Mouse (Mus musculus): ENCODE results near the gene Mgat4d.
"Not testable (repeated sequence)": the region's sequence is repeated elsewhere in the genome, so short reads cannot be mapped to it uniquely, and the experiment has no call there.

Mgat4d gene

DNA sequence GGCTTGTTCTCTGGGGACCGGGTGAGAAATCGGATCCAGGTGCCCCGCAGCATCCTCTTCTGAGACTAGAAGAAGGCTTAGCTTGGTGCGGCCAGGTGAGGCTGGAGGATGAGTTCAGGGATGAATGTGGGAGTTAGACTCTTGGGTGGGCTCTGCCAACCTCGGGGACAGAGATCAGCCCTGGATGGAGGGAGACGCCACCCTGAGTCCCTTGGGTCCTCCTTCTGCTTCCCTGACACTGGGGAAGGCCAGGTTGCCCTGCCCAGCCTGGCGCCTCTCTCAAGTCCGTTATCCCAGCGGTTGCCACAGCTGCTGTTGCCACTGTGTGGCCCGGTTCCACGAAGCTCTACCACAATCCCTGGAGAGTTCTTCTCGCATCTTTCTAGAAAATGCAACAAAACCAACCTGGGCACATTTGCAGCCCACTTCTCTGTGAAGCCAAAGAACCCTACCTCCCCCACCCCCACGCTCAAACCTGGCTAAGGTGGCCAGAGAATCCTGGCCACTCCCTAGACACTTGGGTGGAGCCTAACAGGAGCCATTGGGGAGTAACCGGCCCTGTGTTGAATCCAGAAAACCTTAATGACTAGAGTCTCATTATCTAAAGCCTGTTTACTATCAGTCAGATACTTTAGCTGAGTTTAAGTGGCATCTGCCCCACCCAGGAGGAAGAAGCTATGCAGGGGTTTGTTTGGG is 41.9 kb downstream of the Mgat4d start:
- DNase-seq (ENCODE audit: low spot score in 2 of 2): no peak

DNA sequence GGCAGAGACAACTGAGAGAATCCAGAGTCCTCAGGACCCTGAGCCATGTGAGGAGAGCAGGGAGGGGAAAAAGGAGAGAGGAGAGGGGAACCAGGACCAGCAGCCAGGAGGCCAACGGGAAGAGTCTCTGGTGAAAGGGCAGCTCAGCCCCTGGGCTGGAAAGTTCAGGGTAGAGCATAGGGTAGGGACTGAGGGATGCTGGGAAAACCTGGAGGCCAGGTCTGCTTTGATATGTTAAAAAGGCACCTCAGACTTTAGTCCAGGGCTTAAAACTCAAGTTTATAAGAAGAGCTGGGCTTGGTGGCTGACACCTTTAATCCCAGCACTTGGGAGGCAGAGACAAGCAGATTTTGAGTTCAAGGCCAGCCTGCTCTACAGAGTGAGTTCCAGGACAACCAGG is 44.2 kb downstream of the Mgat4d start:
- DNase-seq (ENCODE audit: low spot score in 2 of 2): no peak

DNA sequence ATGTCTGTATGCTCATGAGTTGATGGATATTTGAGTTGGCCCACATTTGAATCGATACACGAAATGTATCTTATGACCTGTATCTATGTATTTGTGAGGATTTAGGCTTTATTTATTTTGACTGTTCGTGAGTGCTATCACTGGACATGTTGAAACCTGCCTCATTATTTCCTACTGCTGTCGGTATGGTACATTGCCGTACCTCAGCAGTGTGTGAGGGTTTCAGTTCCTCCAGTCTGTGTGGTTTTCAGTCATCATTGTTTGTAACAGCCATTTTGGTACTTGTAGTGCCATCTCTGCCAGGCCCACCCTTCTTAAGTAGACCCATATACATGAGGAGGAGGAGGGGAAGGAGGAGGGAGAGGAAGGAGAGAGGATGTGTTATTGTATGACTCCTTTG is 46.1 kb downstream of the Mgat4d start:
- DNase-seq (ENCODE audit: low spot score in 2 of 2): no peak

DNA sequence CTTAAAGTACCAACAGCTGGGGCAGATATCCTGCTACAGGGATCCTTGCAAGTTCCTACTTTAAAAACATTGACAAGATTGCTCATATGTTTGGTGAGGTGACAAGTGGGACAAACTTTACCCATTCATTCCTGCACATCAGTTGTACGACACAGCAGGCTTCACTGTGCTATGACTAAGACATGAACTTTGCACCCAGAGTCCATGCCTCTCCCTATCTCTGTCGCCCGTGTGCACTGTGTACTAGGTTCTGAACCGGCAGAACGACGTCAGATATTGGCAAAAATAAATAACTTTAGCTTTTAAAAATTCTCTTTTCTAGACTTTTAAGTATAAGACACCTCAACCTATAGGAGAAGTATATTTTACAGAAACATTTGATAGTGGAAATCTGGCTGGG is 48.4 kb downstream of the Mgat4d start:
- DNase-seq (ENCODE audit: low spot score in 2 of 2): no peak

DNA sequence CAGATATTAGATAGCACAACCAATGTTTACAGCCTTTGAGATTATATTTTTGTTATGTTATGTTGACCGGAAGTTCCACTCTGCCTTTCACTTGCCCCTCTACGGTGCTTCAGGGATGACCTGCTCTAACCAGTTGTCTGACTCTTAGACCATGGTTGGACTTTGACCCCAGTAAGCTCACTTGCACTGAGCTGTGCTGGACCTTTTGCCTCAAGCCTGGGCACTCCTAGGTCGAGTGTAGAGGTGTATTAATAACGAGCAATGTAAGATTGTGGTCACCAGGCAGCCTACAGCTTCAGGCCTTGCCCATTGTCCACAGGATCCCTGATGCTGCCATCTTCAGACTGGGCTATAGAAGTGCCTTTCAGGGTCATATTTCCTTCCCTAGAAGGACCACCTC is 49.5 kb downstream of the Mgat4d start:
- DNase-seq (ENCODE audit: low spot score in 2 of 2): no peak

DNA sequence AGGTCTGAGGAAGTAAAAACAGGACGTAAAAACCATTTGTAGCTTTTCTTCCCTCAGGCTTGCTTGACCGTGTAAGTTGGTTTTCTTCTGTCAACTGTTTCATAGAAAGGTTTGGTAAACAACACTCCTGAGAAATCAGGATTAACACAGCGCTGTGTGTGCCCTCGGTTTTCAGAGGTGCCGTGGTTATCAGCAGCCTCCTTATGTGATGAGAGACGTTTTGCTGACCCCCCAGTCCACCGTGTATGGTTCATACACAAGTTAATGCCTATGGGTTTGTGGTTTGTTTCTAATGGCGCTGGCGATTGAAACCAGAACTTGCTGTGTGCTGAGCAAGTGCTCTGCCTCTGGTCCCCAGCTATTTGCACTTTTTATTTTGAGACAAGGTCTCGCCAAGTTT is 57.3 kb downstream of the Mgat4d start:
- DNase-seq (ENCODE audit: low spot score in 2 of 2): no peak

DNA sequence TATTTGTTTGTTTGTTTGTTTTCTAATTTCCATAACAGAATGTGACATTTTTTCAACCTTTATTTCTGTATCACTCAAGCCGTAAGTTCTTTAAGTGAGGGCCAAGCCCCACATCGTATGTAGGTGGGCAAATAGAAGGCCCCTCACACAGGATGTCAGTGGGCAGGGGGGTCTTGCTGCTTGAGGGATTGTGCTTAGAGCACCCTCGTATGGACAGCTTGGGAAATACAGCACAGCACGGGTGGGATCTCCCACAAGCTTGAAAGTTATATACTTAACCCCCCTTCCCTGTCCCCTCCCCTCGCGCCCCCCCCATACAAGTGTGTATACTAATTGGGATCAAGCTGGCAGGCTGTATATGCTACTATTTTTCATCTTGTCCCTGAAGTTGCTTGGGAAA is 58.6 kb downstream of the Mgat4d start:
- no peak for DNase-seq (ENCODE audit: low spot score in 2 of 2)

DNA sequence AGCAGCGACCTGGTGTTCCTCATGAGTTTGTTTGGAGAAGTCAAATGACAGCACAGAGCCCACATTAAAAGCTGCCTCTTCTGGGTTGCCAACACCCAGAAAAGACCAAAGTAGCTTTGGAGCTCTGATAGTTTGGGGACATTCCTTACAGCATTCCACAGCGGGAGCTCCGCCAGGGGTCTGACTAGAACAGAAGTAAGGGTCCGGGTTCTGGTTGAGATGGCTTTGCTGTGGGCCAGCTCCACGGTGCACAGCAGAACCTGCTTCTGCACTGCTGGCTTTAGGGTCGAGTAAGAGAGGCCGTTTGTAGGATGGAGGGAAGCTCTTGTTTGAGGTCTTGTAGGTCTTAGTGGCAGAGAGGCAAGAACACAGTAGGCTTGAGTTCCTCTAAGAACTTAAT is 60.2 kb downstream of the Mgat4d start:
- DNase-seq (ENCODE audit: low spot score in 2 of 2): no peak

DNA sequence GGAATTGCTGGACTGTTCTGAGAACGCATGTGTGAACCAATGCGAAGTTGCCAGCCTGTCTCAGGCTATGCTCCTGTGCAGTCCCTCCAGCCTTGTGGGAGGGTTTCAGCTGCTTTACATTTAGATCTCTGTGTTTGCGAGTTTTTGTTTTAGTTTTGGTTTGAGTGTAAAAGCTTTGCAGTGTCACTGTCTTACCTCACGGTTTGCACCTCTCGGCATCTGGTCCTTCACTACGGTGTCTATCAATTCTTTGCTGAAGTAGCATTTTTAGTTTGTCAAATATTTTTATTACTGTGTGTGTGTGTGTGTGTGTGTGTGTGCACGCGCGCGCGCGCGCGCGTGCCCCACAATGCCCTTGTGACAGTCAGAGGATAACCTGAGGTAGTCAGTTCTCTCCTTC is 68.6 kb downstream of the Mgat4d start:
- DNase-seq (ENCODE audit: low spot score in 2 of 2): no peak

DNA sequence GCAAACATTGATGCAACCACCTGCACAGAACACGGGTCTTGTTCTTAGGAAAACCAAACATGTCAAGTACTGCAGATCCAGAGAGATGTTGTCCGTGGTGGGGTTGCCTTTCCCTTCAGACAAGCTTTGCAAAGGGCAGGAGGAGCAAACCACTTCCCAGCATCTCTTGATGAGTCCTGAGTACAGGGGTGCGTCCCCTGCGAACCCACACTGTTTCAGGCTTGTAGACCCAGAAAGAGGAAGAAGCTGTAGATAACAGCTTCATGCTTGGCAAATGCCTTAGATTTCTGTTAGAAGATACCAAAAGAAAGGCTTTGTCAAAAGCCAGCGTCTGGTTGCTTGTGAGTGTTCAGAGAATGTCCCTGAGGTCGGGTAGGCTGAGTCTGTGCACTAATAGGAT is 69.7 kb downstream of the Mgat4d start:
- no peak for DNase-seq (ENCODE audit: low spot score in 2 of 2)

DNA sequence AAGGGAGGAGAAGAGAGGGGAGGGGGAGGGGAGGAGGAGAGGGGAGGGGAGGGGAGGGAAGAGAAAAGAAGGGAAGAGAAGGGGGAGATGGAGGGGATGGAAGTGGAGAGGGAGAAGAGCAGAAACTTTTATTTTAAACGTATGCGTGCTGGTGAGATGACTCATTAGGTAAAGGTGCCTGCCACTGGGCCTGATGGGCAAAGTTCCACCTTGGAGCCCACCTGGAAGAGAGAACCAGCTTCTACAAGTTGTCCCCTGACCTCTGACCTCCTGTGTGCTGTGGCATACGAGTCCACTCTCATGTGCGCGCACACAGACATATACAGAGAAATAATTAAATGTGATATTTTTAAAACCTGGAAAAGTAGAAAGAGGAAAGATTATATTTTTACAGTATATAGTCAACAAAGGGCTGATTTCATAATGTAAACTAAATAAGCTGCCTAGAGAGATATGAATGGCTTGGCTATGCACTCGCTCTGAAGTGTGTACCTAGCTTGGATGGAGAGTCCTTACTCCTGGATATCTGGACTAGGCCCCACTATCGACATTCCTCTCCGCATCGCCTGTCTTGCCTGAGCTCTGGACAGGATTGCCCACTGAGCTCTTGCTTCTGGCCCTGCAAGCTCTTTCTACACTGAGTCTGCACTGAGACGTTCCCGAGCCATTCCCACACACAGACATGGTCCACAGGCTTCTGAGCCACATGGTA is 70.7 kb downstream of the Mgat4d start:
- no peak for DNase-seq (ENCODE audit: low spot score in 2 of 2)

DNA sequence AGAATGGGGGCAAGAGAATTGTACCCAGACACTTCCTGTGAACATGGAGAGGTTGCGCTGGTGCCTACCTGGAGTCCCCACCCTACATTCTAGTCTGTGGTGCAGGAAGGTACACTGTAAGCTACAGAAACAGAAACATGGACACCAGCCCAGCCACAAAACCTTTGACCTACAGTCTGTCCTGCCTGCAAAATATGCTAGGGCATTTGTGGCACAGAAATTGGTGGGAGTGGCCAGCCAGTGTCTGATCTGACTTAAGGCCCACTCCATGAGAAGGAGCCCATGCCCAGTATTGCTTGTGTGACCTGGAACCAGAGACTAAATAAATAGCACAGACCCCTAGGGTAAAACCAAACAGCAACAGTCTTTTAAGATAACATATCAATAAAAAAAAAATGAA is 73.1 kb downstream of the Mgat4d start:
- no peak for DNase-seq (ENCODE audit: low spot score in 2 of 2)

DNA sequence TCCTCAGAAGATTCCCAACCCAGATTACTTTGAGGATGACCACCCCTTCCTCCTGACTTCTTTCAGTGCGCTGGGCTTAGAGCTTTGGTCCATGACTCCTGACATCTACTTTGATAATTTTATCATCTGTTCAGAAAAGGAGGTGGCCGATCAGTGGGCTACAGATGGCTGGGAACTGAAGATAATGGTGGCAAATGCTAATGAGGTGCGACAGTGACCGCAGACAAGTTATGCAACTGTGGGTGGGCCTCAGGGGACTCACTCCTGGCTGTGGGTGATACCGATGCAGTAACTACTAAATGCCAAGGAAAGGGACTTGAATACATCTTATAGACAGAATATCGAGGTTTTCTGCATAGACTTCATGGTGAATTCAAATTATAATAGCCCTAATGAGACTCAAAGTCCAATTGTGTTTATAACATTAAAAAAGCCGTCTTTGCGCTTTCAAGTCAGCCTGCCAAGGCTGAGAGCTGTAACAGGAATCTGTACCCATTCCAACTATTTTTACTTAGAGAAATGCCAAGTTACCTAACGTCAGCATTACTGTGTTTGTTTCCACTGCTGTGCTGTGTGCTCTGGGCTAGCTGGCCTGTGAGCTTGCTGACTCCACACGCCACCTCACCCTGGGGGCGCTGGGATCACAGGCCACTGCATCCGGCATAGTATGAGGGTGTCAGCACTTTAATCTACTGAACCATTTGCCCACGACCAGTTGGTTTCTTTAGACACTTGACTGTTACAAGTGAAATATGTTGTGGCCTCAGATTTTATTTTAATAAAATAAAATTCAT is 75.0 kb downstream of the Mgat4d start:
- DNase-seq (ENCODE audit: low spot score in 2 of 2): peak; percentile 42 to 43

DNA sequence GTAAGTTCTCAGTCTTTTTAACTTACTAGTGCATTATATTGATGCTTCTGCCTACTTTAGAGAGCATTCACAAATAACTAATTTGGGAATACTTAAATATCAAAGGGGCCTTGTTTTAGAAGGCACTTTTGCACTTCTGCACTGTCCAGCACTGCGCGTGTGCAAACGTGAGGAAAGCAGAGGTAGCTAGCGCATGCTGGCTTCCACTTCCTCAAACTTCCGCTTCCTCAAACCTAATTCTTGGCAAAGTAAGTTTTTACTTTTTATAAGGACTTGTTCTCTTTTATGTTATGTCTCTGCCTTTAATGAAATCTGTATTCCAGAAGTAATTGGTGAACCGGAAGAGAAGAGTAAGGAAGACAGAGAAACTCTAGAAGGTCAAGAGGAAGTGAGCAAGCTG is 76.9 kb downstream of the Mgat4d start:
- DNase-seq (ENCODE audit: low spot score in 2 of 2): no peak

DNA sequence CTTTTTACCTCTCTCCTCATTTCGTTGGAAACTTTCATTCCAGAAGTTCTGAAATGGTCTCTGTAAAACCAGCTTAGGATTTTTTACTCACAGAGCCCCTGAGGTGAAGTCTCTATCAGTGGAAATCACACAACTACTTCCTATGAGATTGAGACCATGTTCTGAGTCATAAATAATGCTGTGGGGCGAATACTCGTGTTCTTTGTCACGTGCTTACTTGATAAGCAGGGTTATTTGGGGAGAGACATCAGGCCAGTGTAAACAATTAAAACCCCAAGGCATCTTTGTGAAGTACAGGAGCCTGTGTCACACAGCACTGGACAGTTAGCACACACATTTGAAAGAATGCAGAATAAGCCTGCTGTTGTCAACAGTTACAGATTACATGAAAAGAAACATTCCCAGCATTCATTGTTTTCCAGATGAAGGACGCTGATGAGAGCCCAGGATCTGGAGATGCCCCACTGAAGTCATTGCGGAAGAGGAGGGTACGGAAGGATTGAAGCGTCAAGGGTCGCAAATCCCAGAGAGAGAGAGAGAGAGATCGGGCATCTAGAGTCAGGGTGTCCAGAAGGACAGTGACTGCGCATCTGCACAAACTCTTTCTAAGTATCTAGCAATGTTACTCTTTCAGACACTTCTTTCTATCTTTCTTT is 78.0 kb downstream of the Mgat4d start:
- no peak for DNase-seq (ENCODE audit: low spot score in 2 of 2)

DNA sequence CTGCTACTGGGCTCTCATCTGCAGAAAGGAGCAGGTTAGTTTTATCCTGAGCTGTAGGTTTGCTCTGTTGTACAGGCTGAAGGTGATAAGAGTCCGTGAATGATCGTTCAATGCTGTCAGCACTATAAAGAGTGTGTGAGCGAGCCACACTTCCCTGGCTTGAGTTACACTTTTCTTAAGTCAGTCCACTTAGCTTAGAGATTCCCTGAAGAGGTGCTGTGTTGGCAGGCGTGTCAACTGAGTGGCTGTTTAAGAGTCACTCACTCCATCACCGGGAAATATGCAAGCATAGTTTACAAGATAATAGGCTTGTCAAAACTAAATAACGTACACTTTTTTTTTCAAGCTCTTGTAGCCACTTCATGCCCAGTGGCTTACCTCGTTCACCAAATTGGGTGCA is 78.7 kb downstream of the Mgat4d start:
- DNase-seq (ENCODE audit: low spot score in 2 of 2): no peak

DNA sequence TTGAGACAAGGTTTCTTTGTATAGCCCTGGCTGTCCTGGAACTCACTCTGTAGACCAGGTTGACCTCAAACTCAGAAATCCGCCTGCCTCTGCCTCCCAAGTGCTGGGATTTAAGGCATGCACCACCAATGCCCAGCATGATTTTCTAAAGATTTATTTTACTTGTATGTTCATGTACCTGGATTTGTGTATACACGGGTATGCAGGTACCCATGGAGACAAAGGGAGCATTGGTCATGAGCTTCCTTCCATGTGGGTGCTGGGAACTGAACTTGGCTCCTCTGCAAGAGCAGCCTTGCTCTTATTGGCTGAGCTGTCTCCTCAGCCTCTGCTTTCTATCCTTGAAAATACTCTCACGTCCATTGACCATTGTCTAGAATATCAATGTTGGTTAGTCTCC is 80.3 kb downstream of the Mgat4d start:
- not testable (repeated sequence) for DNase-seq (ENCODE audit: low spot score in 2 of 2)

DNA sequence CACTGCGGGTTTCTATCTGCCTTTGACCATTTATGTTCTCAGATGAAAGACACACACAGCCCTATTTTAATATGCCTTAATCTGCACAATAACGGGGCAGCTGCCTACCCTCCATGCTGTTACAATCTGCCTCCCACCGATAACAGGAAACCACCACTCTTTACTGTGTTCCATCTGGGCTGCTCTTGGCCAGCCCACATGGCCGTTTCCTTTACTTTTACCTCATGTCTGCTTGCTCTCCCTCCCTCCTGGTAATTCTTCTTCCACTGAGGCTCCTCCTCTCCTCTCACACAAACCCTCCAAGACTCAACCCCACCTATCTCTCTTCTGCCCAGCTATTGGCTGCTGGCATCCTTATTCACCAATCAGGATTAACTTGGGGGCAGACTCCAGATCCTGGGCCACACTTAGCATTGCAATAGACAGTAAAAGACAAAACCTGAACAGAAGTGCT is 80.8 kb downstream of the Mgat4d start:
- DNase-seq (ENCODE audit: low spot score in 2 of 2): no peak
